Mouse (Mus musculus) CD4-positive naive resting alpha-beta T cell, adult 57 days (primary cell): Measurements from ENCODE around the gene Itgb3. TPM values are rescaled to one million over a fixed set of nuclear protein-coding genes. Genes with fewer than 3 reads are reported as not detected.

Experiments used
- total RNA-seq: library from RNA; stranded (reverse); gene quantifications from one replicate; pipeline ENCODE4 v1.2.4, GENCODE M21; 2023

The Itgb3 gene
- total RNA-seq, result 148 TPM

DNA sequence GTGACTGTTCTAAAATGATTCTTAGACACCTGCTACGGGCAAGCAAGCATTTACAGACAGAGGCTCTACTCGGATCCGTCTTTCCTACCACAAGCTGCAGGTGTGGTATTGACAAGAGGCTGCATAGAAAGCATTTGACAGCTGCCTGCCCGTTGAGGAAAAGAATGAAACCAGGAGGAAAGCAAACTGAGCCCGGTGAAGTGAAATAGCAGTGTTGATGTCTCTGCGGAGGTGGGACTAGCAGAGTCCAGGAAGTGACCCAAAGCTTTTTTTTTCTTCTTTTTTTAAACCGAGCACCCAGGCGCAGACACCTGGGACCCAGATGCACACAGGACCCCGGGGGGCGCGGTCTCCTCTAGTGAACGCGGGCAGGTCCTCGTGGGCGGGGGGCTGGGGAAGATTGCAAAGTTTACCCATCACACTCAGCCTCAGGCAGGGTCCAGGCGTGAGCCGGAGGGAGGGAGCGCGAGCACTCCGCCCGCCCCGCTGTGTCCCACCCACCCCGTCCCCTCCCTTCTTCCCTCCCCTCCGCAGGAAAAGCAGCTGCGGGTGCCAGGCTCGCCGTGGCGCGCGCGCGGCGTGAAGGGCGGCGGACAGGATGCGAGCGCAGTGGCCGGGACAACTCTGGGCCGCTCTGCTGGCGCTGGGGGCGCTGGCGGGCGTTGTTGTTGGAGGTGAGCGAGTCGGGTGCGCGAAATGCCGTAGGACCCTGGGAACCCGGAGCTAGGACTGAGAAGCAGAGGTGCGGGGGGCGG lies at the start of gene Itgb3:
Gene Itgb3 (plus strand): TSS at position 510 of the 755 bp plus-strand sequence.

DNA sequence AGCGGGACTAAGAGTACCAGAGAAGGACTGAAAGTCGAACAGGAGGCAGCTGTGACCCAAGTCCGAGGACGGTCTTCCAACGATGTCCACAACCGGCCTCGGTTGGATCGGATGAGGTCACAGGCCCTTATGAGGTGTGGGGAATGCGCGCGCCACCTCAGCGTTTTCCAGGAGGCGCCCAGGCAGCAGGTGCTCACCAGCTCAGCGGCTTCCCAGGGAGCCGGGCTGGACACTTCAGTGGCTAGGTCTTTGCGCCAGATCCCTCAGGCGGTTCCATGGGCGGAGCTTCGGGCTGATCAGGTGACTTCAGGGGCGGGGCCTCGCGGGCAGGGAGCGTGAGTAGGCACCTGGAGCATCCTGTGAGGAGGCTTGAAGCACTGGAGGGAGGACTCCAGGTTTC lies 77.7 kb downstream of the Itgb3 start, which contains the start of gene Gm11639:
Gene Gm11639 (plus strand): TSS at position 160 of the 400 bp plus-strand sequence.

Other genes starting within 250 kb of the Itgb3 start
- 135 TPM for gene Kansl1, start 139.1 kb upstream of the Itgb3 start, total RNA-seq
- gene Cdc27, start 57.4 kb upstream of the Itgb3 start, total RNA-seq, result 42.5 TPM
- 6.7 TPM for gene Myl4, start 57.3 kb upstream of the Itgb3 start, total RNA-seq
- gene Gm11639, start 77.7 kb downstream of the Itgb3 start, total RNA-seq, result 0.15 TPM